Mouse (Mus musculus): Measurements from ENCODE around the gene Col4a3. TPM values are rescaled to one million over a fixed set of nuclear protein-coding genes. Genes with fewer than 3 reads are reported as not detected.

Gene Col4a3
- polyA plus RNA-seq, 1 experiment: 0.08 TPM

GRCm38 (mm10) chr1:82618001-82618400, 31.3 kb downstream of the Col4a3 start:
- Histone ChIP-seq H3ac (ENCODE audit: control insufficient read depth, insufficient read length) (no peak overlapping the region), H3K27me3 (ENCODE audit: control insufficient read depth, insufficient read depth, insufficient read length) (no peaks in the 10 kb centered on the region), H3K4me3 (no peak overlapping the region), H3K4me2 (ENCODE audit: low read depth) (no peak overlapping the region), H3K79me2 (ENCODE audit: control insufficient read depth, insufficient read depth) (no peaks in the 10 kb centered on the region), H3K36me3 (ENCODE audit: control insufficient read depth, insufficient read depth) (no peaks in the 10 kb centered on the region)
- TF ChIP-seq MAX (IDR thresholded peaks at IDR 0.05; ENCODE audit: low read depth) (no peak), USF1 (IDR thresholded peaks at IDR 0.05; ENCODE audit: low read depth) (no peak), REST (IDR thresholded peaks at IDR 0.05; ENCODE audit: insufficient read depth, insufficient read length) (no peak), SRF (IDR thresholded peaks at IDR 0.05; ENCODE audit: control insufficient read depth, insufficient read length, low read depth) (no peak), POLR2A (IDR thresholded peaks at IDR 0.05; ENCODE audit: insufficient read length, low read depth) (no peak), MYOG (IDR thresholded peaks at IDR 0.05; ENCODE audit: control insufficient read depth in 1 of 3, insufficient read depth in 1 of 3, insufficient read length in 2 of 3, low read depth in 2 of 3) (no peak), TCF12 (IDR thresholded peaks at IDR 0.05; ENCODE audit: insufficient read depth, poor library complexity, severe bottlenecking) (no peak), E2F4 (IDR thresholded peaks at IDR 0.05; ENCODE audit: insufficient read depth) (no peak), TCF3 (IDR thresholded peaks at IDR 0.05; ENCODE audit: insufficient read length, low read depth) (no peak), MYOD1 (IDR thresholded peaks at IDR 0.05; ENCODE audit: control insufficient read depth in 1 of 3, insufficient read length in 2 of 3, low read depth in 2 of 3) (no peak), CEBPB (IDR thresholded peaks at IDR 0.05; ENCODE audit: insufficient read depth, poor library complexity, severe bottlenecking) (no peak), POLR2AphosphoS2 (IDR thresholded peaks at IDR 0.05; ENCODE audit: insufficient read length, low read depth) (no peak)

- TF ChIP-seq CEBPB (IDR thresholded peaks at IDR 0.05; ENCODE audit: insufficient read depth, poor library complexity, severe bottlenecking) (no peak), TCF3 (IDR thresholded peaks at IDR 0.05; ENCODE audit: insufficient read length, low read depth) (no peak), USF1 (IDR thresholded peaks at IDR 0.05; ENCODE audit: low read depth) (no peak), MYOD1 (IDR thresholded peaks at IDR 0.05; ENCODE audit: control insufficient read depth in 1 of 3, insufficient read length in 2 of 3, low read depth in 2 of 3) (no peak), POLR2AphosphoS2 (IDR thresholded peaks at IDR 0.05; ENCODE audit: insufficient read length, low read depth) (no peak), POLR2A (IDR thresholded peaks at IDR 0.05; ENCODE audit: insufficient read length, low read depth) (no peak), MYOG (IDR thresholded peaks at IDR 0.05; ENCODE audit: control insufficient read depth in 1 of 3, insufficient read depth in 1 of 3, insufficient read length in 2 of 3, low read depth in 2 of 3) (no peak), E2F4 (IDR thresholded peaks at IDR 0.05; ENCODE audit: insufficient read depth) (no peak), SRF (IDR thresholded peaks at IDR 0.05; ENCODE audit: control insufficient read depth, insufficient read length, low read depth) (no peak), MAX (IDR thresholded peaks at IDR 0.05; ENCODE audit: low read depth) (no peak)
- H3K4me3 ChIP-seq: no peak overlapping the region
- H3K79me2 ChIP-seq (ENCODE audit: control insufficient read depth, insufficient read depth): no peaks in the 10 kb centered on the region
- H3K36me3 ChIP-seq (ENCODE audit: control insufficient read depth, insufficient read depth): no peaks in the 10 kb centered on the region
- no peaks in the 10 kb centered on the region for H3K27me3 ChIP-seq (ENCODE audit: control insufficient read depth, insufficient read depth, insufficient read length)
- H3K4me2 ChIP-seq (ENCODE audit: low read depth): no peak overlapping the region
- H3ac ChIP-seq (ENCODE audit: control insufficient read depth, insufficient read length): no peak overlapping the region
These were observed 31.9 kb downstream of the Col4a3 start for GRCm38 (mm10) chr1:82618592-82618991.

- H3K36me3 ChIP-seq (ENCODE audit: control insufficient read depth, insufficient read depth): no peaks in the 10 kb centered on the region
- H3K27me3 ChIP-seq (ENCODE audit: control insufficient read depth, insufficient read depth, insufficient read length): no peaks in the 10 kb centered on the region
- no peak for TF ChIP-seq USF1 (IDR thresholded peaks at IDR 0.05; ENCODE audit: low read depth)
- TF ChIP-seq POLR2A (IDR thresholded peaks at IDR 0.05; ENCODE audit: insufficient read length, low read depth): no peak
- TF ChIP-seq MAX (IDR thresholded peaks at IDR 0.05; ENCODE audit: low read depth): no peak
- no peak for TF ChIP-seq MYOG (IDR thresholded peaks at IDR 0.05; ENCODE audit: control insufficient read depth in 1 of 3, insufficient read depth in 1 of 3, insufficient read length in 2 of 3, low read depth in 2 of 3)
- TF ChIP-seq MYOD1 (IDR thresholded peaks at IDR 0.05; ENCODE audit: control insufficient read depth in 1 of 3, insufficient read length in 2 of 3, low read depth in 2 of 3): no peak
- TF ChIP-seq TCF12 (IDR thresholded peaks at IDR 0.05; ENCODE audit: insufficient read depth, poor library complexity, severe bottlenecking): no peak
- no peak for TF ChIP-seq E2F4 (IDR thresholded peaks at IDR 0.05; ENCODE audit: insufficient read depth)
- no peak for TF ChIP-seq SRF (IDR thresholded peaks at IDR 0.05; ENCODE audit: control insufficient read depth, insufficient read length, low read depth)
- TF ChIP-seq TCF3 (IDR thresholded peaks at IDR 0.05; ENCODE audit: insufficient read length, low read depth): no peak
- TF ChIP-seq REST (IDR thresholded peaks at IDR 0.05; ENCODE audit: insufficient read depth, insufficient read length): no peak
- no peak for TF ChIP-seq CEBPB (IDR thresholded peaks at IDR 0.05; ENCODE audit: insufficient read depth, poor library complexity, severe bottlenecking)
- TF ChIP-seq POLR2AphosphoS2 (IDR thresholded peaks at IDR 0.05; ENCODE audit: insufficient read length, low read depth): no peak
- H3K4me3 ChIP-seq: no peak overlapping the region
- no peaks in the 10 kb centered on the region for H3K79me2 ChIP-seq (ENCODE audit: control insufficient read depth, insufficient read depth)
- no peak overlapping the region for H3ac ChIP-seq (ENCODE audit: control insufficient read depth, insufficient read length)
- H3K4me2 ChIP-seq (ENCODE audit: low read depth): no peak overlapping the region
These were observed 33.3 kb downstream of the Col4a3 start for GRCm38 (mm10) chr1:82619981-82620380.

GRCm38 (mm10) chr1:82624934-82625333, 38.2 kb downstream of the Col4a3 start:
- Histone ChIP-seq H3ac (ENCODE audit: control insufficient read depth, insufficient read length) (no peak overlapping the region), H3K79me2 (ENCODE audit: control insufficient read depth, insufficient read depth) (no peaks in the 10 kb centered on the region), H3K36me3 (ENCODE audit: control insufficient read depth, insufficient read depth) (no peaks in the 10 kb centered on the region), H3K4me2 (ENCODE audit: low read depth) (no peak overlapping the region), H3K27me3 (ENCODE audit: control insufficient read depth, insufficient read depth, insufficient read length) (no peaks in the 10 kb centered on the region), H3K4me3 (no peak overlapping the region)
- TF ChIP-seq SRF (IDR thresholded peaks at IDR 0.05; ENCODE audit: control insufficient read depth, insufficient read length, low read depth): no peak
- no peak for TF ChIP-seq CEBPB (IDR thresholded peaks at IDR 0.05; ENCODE audit: insufficient read depth, poor library complexity, severe bottlenecking)
- no peak for TF ChIP-seq MAX (IDR thresholded peaks at IDR 0.05; ENCODE audit: low read depth)
- no peak for TF ChIP-seq USF1 (IDR thresholded peaks at IDR 0.05; ENCODE audit: low read depth)
- TF ChIP-seq MYOD1 (IDR thresholded peaks at IDR 0.05; ENCODE audit: control insufficient read depth in 1 of 3, insufficient read length in 2 of 3, low read depth in 2 of 3): no peak
- TF ChIP-seq MYOG (IDR thresholded peaks at IDR 0.05; ENCODE audit: control insufficient read depth in 1 of 3, insufficient read depth in 1 of 3, insufficient read length in 2 of 3, low read depth in 2 of 3): no peak
- TF ChIP-seq TCF12 (IDR thresholded peaks at IDR 0.05; ENCODE audit: insufficient read depth, poor library complexity, severe bottlenecking): no peak
- no peak for TF ChIP-seq POLR2A (IDR thresholded peaks at IDR 0.05; ENCODE audit: insufficient read length, low read depth)
- TF ChIP-seq POLR2AphosphoS2 (IDR thresholded peaks at IDR 0.05; ENCODE audit: insufficient read length, low read depth): no peak
- no peak for TF ChIP-seq E2F4 (IDR thresholded peaks at IDR 0.05; ENCODE audit: insufficient read depth)
- TF ChIP-seq REST (IDR thresholded peaks at IDR 0.05; ENCODE audit: insufficient read depth, insufficient read length): no peak
- no peak for TF ChIP-seq TCF3 (IDR thresholded peaks at IDR 0.05; ENCODE audit: insufficient read length, low read depth)

All from myocyte (in vitro differentiated cells).